Mouse (Mus musculus): ENCODE measurements around the gene Akap6.
A peak's percentile ranks its signal among the peaks of the same experiment; 100 is the strongest.

Gene Akap6

DNA sequence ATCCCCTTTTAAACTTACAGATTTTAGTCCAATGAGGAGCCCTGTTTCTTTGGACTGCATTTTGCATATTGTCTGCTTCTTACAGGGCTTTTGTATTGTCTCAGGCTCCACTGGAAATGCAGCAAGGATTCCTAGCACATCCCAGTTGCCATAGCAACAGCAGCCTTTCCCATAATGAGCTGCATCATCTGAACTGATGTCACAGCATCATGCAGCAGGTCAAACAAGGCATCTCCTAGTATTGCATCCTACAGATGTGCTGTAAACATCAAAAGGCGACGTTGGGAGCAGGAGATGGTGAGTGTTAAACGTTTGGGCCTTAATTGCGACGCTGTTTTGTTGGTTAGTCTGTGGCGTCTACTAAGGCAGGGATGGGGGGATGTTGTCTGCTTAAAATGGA lies at the start of gene Akap6:
Gene Akap6, plus strand, starts transcription at position 238 of the 400 bp plus-strand sequence.
- no peak for DNase-seq (ENCODE audit: low spot score)

DNA sequence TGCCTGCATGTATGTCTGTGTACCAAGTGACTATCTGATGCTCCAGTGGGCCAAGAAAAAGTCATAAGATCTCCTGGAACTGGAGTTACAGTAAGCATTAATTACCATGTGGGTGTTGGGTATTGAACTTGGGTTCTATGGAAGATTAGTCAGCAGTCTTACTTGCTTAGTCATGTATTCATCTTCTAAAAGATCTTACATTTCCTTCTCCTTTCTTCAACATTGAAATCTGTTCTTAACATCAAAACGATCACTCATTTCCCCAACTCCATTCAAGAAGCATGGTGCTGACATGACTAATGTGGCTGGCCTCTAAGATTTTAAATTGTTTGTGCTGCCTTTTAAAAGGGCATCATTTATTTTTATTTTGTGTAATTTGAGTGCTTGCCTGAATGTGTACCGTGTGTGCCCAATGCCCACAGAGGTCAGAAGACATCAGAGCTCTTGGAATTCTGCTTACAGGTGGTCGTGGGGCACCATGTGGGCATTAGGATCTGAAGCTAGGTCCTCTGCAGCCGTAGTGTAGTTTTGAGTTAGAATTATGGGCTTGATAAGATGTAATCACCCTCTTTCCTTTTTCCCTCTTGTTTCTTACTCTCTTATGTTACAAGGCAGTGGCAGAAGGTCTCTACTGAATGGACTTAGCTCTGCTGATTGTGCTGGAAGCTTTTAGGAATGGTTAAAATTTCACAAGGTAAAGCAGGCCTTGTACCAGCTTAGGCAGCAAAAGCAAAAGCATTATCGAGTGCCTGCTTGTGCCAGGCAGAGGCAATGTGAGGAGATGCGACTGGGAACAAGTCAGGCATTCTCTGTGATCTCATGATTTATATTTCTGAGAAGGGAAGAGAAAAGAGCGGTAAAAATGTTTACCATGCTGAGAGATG lies 36.0 kb upstream of the Akap6 start:
- no peak for DNase-seq (ENCODE audit: low spot score)

- no peak for DNase-seq (ENCODE audit: low spot score)
Measured at GRCm38 (mm10) chr12:52664944-52665343, 34.2 kb upstream of the Akap6 start.

- peak; percentile 45 for DNase-seq (ENCODE audit: low spot score)
Measured at GRCm38 (mm10) chr12:52671436-52671835, 27.7 kb upstream of the Akap6 start.

- no peak for DNase-seq (ENCODE audit: low spot score)
Measured at GRCm38 (mm10) chr12:52671943-52672342, 27.2 kb upstream of the Akap6 start.

- no peak for DNase-seq (ENCODE audit: low spot score)
Measured at GRCm38 (mm10) chr12:52673361-52673960, 25.7 kb upstream of the Akap6 start.

- no peak for DNase-seq (ENCODE audit: low spot score)
Measured at GRCm38 (mm10) chr12:52675010-52675409, 24.2 kb upstream of the Akap6 start.

GRCm38 (mm10) chr12:52687355-52687754 lies 11.8 kb upstream of the Akap6 start:
- DNase-seq (ENCODE audit: low spot score): no peak

GRCm38 (mm10) chr12:52688712-52689111 lies 10.5 kb upstream of the Akap6 start:
- DNase-seq (ENCODE audit: low spot score): no peak

GRCm38 (mm10) chr12:52691552-52691951 lies 7.6 kb upstream of the Akap6 start:
- no peak for DNase-seq (ENCODE audit: low spot score)

GRCm38 (mm10) chr12:52692290-52692974 lies 6.8 kb upstream of the Akap6 start:
- DNase-seq (ENCODE audit: low spot score): no peak

GRCm38 (mm10) chr12:52697407-52698109 lies 1.6 kb upstream of the Akap6 start:
- DNase-seq (ENCODE audit: low spot score): no peak

- DNase-seq (ENCODE audit: low spot score): no peak
Measured at GRCm38 (mm10) chr12:52698276-52698930, 780 bp upstream of the Akap6 start.

GRCm38 (mm10) chr12:52699961-52700696 lies 946 bp downstream of the Akap6 start:
- DNase-seq (ENCODE audit: low spot score): no peak

GRCm38 (mm10) chr12:52700697-52701191 lies 1.6 kb downstream of the Akap6 start:
- DNase-seq (ENCODE audit: low spot score): no peak

DNA sequence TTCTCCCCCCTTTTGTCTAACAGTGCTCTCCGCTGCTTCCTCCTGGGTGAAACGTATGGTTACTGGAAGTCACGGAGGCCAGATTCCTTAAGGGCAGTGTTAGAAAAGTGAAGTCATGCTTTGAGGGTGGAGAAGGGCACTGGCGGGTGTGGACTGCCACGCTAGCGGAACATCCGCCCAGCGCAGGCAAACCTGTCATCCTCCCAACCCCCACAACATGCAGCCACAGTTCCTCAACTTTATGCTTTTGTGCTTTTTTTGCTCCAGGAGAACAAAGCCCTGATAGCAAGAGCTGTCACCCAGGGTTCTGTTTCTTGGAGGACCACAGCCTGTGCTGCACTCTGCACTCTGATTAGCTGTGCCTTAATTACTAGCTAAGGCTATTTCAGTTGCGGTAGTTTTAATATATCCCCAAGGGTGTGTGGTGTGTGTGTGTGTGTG lies 2.0 kb downstream of the Akap6 start:
- peak; percentile 47 for DNase-seq (ENCODE audit: low spot score)

DNA sequence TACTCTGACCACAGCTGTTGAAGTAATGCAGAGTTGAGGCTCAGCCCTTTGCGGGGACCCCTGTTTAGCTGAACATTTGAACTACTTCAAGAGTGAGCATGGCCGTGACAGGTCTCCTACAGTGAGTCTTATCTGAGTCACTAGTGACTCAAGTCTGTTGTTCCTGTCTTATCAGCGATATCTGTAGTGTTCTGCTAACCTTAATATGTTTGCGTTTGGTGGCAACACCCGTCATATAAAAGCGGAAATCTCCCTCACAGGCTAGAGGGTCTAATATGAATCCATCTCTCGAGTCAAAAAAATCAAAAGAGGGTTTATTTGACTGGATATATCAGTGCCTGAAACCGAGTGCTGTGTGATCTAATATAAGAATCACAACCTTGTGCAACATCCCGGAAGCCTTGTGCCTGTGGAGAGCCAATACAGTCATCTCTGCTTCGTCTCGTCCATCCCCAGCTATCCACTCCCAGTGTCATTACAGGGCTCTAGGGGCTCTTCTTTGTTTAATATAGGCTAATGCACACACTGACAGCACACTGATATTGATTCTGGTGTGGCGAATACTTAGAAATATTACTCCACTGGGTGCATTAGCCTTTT lies 3.3 kb downstream of the Akap6 start:
- no peak for DNase-seq (ENCODE audit: low spot score)

DNA sequence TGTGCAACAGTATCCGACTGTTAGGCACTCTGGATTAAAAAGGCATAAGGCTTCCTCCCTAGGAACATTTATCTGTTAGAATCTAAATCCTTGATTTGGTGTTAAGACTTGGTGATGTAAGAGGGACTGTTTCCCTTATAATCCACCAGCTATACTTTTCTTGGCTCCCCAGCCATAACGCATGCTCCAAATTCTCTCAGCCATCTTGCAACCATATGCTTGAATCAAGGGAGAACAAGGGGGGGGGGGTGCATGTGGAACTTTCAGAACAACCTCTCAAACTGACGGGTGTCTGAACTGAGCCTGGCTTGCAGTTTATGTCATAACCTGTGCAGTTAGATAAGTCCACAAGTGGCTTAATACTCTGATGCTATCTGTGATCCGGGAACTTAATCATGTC lies 4.9 kb downstream of the Akap6 start:
- no peak for DNase-seq (ENCODE audit: low spot score)

- DNase-seq (ENCODE audit: low spot score): no peak
Measured at GRCm38 (mm10) chr12:52704810-52705209, 5.6 kb downstream of the Akap6 start.

GRCm38 (mm10) chr12:52711382-52711781 lies 12.2 kb downstream of the Akap6 start:
- no peak for DNase-seq (ENCODE audit: low spot score)
